Mouse (Mus musculus): ENCODE measurements around the gene Slc35f1. TPM values are rescaled to one million over a fixed set of nuclear protein-coding genes. Genes with fewer than 3 reads are reported as not detected.

Slc35f1 gene
- polyA plus RNA-seq, 1 experiment from 2014 or later: 44.9 TPM

DNA sequence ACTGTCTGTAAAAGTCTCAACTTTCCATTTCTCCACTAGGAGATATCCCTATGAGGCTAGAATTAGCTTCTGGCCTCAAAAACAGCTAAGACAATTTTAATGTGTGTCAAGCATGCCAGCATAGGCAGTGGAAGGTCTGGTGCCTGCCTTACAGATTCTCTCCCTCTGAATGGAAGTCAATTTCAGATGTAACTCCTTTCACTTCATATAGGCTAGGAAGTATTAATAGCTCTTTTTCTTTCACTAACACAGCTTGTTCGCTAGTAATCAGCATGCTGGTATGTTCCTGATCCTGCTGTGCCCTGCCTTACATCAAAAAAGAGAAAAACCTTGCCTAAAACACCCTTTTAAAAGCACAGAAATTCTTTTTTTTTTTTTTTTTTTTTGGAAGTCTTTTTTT lies 70.2 kb downstream of the Slc35f1 start:
- H3K36me3 ChIP-seq (ENCODE audit: control insufficient read depth, insufficient read depth): no peaks in the 10 kb centered on the region

DNA sequence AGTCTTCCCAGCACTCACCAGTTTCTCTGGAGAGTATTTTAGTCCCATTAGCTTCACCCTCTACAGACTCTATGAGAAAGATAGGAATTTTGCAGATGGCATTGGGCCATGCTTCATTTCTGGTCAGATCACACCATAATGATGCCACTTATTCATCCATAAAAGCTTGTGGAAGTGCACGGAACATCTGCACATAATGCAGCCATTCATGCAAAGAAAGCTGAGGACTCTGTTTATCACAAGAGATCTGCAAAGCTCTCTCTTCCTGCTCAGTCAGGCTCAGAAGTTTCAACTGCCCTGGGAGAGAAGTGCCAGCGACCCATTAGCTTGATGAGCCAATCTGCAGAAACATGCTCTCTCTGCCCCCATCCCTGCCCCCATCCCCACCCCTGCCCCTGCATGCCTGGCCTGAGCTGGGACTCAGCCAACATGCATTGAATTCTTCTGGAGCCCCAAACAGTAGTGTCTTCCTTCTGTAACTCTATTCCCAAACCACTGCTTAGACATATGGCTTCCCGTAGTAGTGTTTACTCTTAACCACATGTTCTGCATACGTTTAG lies 89.7 kb downstream of the Slc35f1 start:
- H3K36me3 ChIP-seq (ENCODE audit: control insufficient read depth, insufficient read depth): no peaks in the 10 kb centered on the region
- no peak overlapping the region for H3K9ac ChIP-seq (replicated peaks; ENCODE audit: low read depth, low read length)
- ATAC-seq: peak; percentile 78
- no peak overlapping the region for H3K4me2 ChIP-seq (ENCODE audit: low read length)
- H3K27ac ChIP-seq (ENCODE audit: low read length): 0 out of 2 replicates have a peak overlapping the region, but pooled peaks have one; percentile 18
- peaks cover 8% of the 10 kb centered on the region for H3K4me1 ChIP-seq (replicated peaks; ENCODE audit: control insufficient read depth, insufficient read depth, low read length)
- 34% methylated on average over 4 of the region's 4 CpGs for WGBS
- no peaks in the 10 kb centered on the region for H3K9me3 ChIP-seq (ENCODE audit: control insufficient read depth, low read length)
- no peaks in the 10 kb centered on the region for H3K27me3 ChIP-seq (replicated peaks; ENCODE audit: control insufficient read depth, insufficient read depth, low read length)
- no peak overlapping the region for H3K4me3 ChIP-seq (replicated peaks; ENCODE audit: low read length)

More for the DNA sequence above, 70.2 kb downstream of the Slc35f1 start:
- Histone ChIP-seq H3K4me2 (ENCODE audit: low read length) (no peak overlapping the region), H3K4me1 (replicated peaks; ENCODE audit: control insufficient read depth, insufficient read depth, low read length) (no peaks in the 10 kb centered on the region), H3K27ac (ENCODE audit: low read length) (no peak overlapping the region), H3K9ac (replicated peaks; ENCODE audit: low read depth, low read length) (no peak overlapping the region), H3K27me3 (replicated peaks; ENCODE audit: control insufficient read depth, insufficient read depth, low read length) (no peaks in the 10 kb centered on the region), H3K9me3 (ENCODE audit: control insufficient read depth, low read length) (no peaks in the 10 kb centered on the region), H3K4me3 (replicated peaks; ENCODE audit: low read length) (no peak overlapping the region)
- 70% methylated on average over 1 of the region's 1 CpGs for WGBS
- ATAC-seq: no peak

DNA sequence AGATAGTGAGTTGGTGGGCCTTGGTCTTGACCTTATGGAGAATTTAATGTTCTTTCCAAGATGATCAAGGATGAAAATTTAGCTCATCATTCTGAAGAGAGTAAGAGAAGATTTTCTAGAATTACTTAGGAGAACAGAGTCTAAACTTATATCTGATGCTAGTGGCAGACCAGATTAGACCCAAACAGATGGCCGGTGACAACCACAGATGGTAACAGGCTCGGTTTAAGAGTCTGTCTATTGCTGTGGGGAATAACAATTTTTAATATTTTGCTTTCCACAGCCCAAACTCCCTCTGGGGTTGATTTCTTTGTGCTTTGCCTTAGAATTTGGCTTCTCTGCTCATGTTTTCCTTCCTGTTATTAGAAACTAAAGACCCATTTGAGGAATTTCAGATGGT lies 96.7 kb downstream of the Slc35f1 start:
- Histone ChIP-seq H3K36me3 (ENCODE audit: control insufficient read depth, insufficient read depth) (no peaks in the 10 kb centered on the region), H3K27ac (ENCODE audit: low read length) (no peak overlapping the region), H3K9ac (replicated peaks; ENCODE audit: low read depth, low read length) (no peak overlapping the region), H3K9me3 (ENCODE audit: control insufficient read depth, low read length) (no peaks in the 10 kb centered on the region), H3K4me2 (ENCODE audit: low read length) (no peak overlapping the region), H3K4me1 (replicated peaks; ENCODE audit: control insufficient read depth, insufficient read depth, low read length) (no peaks in the 10 kb centered on the region), H3K4me3 (replicated peaks; ENCODE audit: low read length) (no peak overlapping the region), H3K27me3 (replicated peaks; ENCODE audit: control insufficient read depth, insufficient read depth, low read length) (no peaks in the 10 kb centered on the region)
- ATAC-seq: peak; percentile 88
- WGBS: 72% methylated on average over 2 of the region's 2 CpGs

DNA sequence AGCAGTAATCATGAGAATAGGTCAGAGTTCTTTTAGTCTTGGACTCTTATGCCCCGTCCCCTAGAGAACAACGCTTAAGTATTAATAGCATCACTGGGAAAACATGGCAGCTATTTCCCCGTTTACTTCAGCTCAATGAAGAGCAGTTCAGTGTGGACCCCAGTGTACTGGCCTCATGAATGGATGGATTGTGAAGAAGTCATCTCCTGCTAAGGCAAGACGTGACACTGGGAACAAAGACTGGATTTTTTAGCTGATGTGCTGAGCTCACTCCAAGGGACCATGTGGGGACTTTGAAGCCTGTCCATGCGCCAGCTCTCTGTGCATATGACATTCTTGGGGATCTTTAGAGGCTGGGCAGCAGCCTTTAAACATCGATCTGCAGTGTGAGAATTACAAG lies 101.2 kb downstream of the Slc35f1 start:
- H3K27ac ChIP-seq (ENCODE audit: low read length): no peak overlapping the region
- no peaks in the 10 kb centered on the region for H3K36me3 ChIP-seq (ENCODE audit: control insufficient read depth, insufficient read depth)
- no peak overlapping the region for H3K4me3 ChIP-seq (replicated peaks; ENCODE audit: low read length)
- H3K9me3 ChIP-seq (ENCODE audit: control insufficient read depth, low read length): no peaks in the 10 kb centered on the region
- H3K4me1 ChIP-seq (replicated peaks; ENCODE audit: control insufficient read depth, insufficient read depth, low read length): no peaks in the 10 kb centered on the region
- ATAC-seq: peak; percentile 49; the same call in 1 of the 2 replicates
- no peaks in the 10 kb centered on the region for H3K27me3 ChIP-seq (replicated peaks; ENCODE audit: control insufficient read depth, insufficient read depth, low read length)
- H3K9ac ChIP-seq (replicated peaks; ENCODE audit: low read depth, low read length): no peak overlapping the region
- 34% methylated on average over 6 of the region's 6 CpGs for WGBS
- H3K4me2 ChIP-seq (ENCODE audit: low read length): no peak overlapping the region

DNA sequence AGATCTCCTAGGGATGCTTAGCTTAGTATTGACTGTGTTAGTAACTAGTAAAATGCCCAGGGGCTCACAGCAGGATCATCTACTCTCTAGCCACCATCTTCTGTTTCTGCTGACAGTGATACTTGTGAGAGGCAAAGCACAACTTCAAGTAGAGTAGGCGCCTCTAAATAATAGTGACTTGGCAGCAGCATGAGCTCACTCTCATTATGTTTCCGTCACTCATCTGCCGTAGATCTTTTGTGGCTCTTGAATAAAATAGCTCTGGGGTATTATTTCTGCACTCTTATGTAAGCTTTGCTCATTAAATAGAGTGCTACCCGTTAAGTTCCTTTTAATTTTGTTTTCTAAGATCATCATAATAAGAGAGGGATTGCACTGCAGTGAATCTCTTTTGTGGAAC lies 107.1 kb downstream of the Slc35f1 start:
- H3K27ac ChIP-seq (ENCODE audit: low read length): no peak overlapping the region

DNA sequence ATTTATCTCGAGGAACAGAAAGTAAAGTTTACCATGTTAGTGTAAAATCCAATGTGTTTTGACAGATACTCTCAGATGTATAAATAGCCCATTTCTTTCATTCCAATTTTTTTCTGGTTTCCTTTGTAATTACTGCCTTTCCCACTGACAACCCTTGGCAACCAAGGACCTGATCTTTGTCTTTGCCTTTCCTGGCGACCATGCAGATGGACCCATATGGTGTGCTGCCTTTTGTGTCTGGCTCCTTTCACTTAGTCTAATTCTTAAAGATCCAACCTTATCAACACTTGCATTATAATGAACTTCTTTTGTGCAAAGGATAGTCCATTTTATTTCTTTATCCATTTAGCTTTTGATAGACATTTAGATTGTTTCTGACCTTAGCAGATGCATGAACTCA lies 117.5 kb downstream of the Slc35f1 start:
- H3K27ac ChIP-seq (ENCODE audit: low read length): no peak overlapping the region
- WGBS: 4% methylated on average over 2 of the region's 2 CpGs
- peak; percentile 88 for ATAC-seq

More for the DNA sequence above, 107.1 kb downstream of the Slc35f1 start:
- no peaks in the 10 kb centered on the region for H3K36me3 ChIP-seq (ENCODE audit: control insufficient read depth, insufficient read depth)
- peak; percentile 78 for ATAC-seq
- H3K9ac ChIP-seq (replicated peaks; ENCODE audit: low read depth, low read length): no peak overlapping the region
- H3K9me3 ChIP-seq (ENCODE audit: control insufficient read depth, low read length): no peaks in the 10 kb centered on the region
- no peaks in the 10 kb centered on the region for H3K27me3 ChIP-seq (replicated peaks; ENCODE audit: control insufficient read depth, insufficient read depth, low read length)
- H3K4me3 ChIP-seq (replicated peaks; ENCODE audit: low read length): no peak overlapping the region
- H3K4me1 ChIP-seq (replicated peaks; ENCODE audit: control insufficient read depth, insufficient read depth, low read length): peaks cover 2% of the 10 kb centered on the region; the same call in 1 of the 2 replicates
- WGBS: 5% methylated on average over 4 of the region's 4 CpGs
- no peak overlapping the region for H3K4me2 ChIP-seq (ENCODE audit: low read length)

DNA sequence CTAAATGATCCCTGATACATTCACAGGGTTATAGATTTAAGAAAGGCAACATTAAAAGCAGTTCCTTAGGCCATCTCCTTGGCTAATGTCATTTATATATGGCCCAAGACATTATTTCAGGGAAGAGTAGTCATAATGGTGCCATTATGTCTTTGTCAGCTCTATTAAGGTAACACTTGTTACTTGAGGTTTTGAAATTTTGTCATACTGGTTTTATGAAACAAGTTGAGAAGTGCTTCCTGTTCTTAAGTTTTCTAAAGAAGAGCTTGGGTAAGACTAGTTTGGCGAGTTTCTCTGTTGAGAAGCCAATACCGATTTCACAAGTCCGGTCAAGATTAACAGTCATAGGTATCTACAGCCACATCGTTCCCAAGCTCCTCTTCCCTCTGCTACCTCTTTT lies 122.5 kb downstream of the Slc35f1 start:
- Histone ChIP-seq H3K36me3 (ENCODE audit: control insufficient read depth, insufficient read depth) (no peaks in the 10 kb centered on the region), H3K4me1 (replicated peaks; ENCODE audit: control insufficient read depth, insufficient read depth, low read length) (no peaks in the 10 kb centered on the region), H3K4me3 (replicated peaks; ENCODE audit: low read length) (no peak overlapping the region), H3K27ac (ENCODE audit: low read length) (no peak overlapping the region), H3K27me3 (replicated peaks; ENCODE audit: control insufficient read depth, insufficient read depth, low read length) (no peaks in the 10 kb centered on the region), H3K4me2 (ENCODE audit: low read length) (no peak overlapping the region), H3K9ac (replicated peaks; ENCODE audit: low read depth, low read length) (no peak overlapping the region), H3K9me3 (ENCODE audit: control insufficient read depth, low read length) (no peaks in the 10 kb centered on the region)
- ATAC-seq: no peak
- 97% methylated on average over 4 of the region's 4 CpGs for WGBS

More for the DNA sequence above, 117.5 kb downstream of the Slc35f1 start:
- H3K9me3 ChIP-seq (ENCODE audit: control insufficient read depth, low read length): no peaks in the 10 kb centered on the region
- H3K4me1 ChIP-seq (replicated peaks; ENCODE audit: control insufficient read depth, insufficient read depth, low read length): peaks cover 3% of the 10 kb centered on the region; the same call in 1 of the 2 replicates
- H3K27me3 ChIP-seq (replicated peaks; ENCODE audit: control insufficient read depth, insufficient read depth, low read length): no peaks in the 10 kb centered on the region
- H3K9ac ChIP-seq (replicated peaks; ENCODE audit: low read depth, low read length): no peak overlapping the region
- H3K4me2 ChIP-seq (ENCODE audit: low read length): no peak overlapping the region
- H3K36me3 ChIP-seq (ENCODE audit: control insufficient read depth, insufficient read depth): no peaks in the 10 kb centered on the region
- no peak overlapping the region for H3K4me3 ChIP-seq (replicated peaks; ENCODE audit: low read length)

DNA sequence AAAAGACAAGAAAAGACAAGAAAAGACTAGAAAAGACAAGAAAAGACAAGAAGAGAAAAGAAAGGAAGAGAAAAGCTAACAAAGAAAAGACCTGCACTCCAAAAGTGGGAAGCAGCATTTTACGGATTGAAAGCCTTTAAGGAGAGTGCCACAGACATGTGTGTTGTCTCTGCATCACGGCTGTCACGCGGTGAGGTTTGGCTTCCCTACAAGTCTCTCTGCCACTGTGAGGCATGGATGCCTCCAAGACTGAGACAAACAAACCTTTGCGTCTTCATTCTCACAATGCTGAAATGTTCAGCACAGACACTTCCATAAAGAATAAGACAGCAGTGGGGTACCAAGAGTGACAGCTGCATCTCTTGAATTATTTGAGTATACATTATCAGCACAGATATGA lies 124.0 kb downstream of the Slc35f1 start:
- Histone ChIP-seq H3K4me1 (replicated peaks; ENCODE audit: control insufficient read depth, insufficient read depth, low read length) (no peaks in the 10 kb centered on the region), H3K9ac (replicated peaks; ENCODE audit: low read depth, low read length) (no peak overlapping the region), H3K9me3 (ENCODE audit: control insufficient read depth, low read length) (no peaks in the 10 kb centered on the region), H3K4me3 (replicated peaks; ENCODE audit: low read length) (no peak overlapping the region), H3K27ac (ENCODE audit: low read length) (0 out of 2 replicates have a peak overlapping the region, but pooled peaks have one; percentile 24), H3K36me3 (ENCODE audit: control insufficient read depth, insufficient read depth) (no peaks in the 10 kb centered on the region), H3K27me3 (replicated peaks; ENCODE audit: control insufficient read depth, insufficient read depth, low read length) (no peaks in the 10 kb centered on the region), H3K4me2 (ENCODE audit: low read length) (no peak overlapping the region)
- ATAC-seq: peak; percentile 82
- 65% methylated on average over 5 of the region's 5 CpGs for WGBS

DNA sequence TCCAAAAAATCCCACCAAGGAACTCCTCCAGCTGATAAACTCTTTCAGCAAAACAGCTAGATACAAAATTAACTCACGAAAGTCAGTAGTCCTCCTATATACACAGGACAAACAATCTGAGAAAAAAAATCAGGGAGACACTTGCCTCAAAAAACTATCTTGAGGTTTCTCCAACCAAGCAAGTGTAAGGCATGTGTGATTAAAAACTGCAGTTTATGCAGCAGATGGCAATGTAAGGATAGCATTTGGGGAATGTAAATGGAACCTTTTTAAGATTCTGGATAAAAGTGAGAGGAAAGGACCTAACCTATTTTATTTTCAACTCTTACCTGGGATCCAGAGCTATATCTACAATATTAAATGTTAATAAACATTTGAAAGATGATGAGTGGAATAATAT lies 129.3 kb downstream of the Slc35f1 start:
- no peak overlapping the region for H3K9ac ChIP-seq (replicated peaks; ENCODE audit: low read depth, low read length)
- no peak overlapping the region for H3K4me2 ChIP-seq (ENCODE audit: low read length)
- 0 out of 2 replicates have a peak, but pooled peaks have one; percentile 43 for ATAC-seq
- H3K36me3 ChIP-seq (ENCODE audit: control insufficient read depth, insufficient read depth): no peaks in the 10 kb centered on the region
- no peaks in the 10 kb centered on the region; the same call in 1 of the 2 replicates for H3K4me1 ChIP-seq (replicated peaks; ENCODE audit: control insufficient read depth, insufficient read depth, low read length)
- H3K27ac ChIP-seq (ENCODE audit: low read length): no peak overlapping the region
- WGBS: 74% methylated on average over 1 of the region's 1 CpGs
- H3K4me3 ChIP-seq (replicated peaks; ENCODE audit: low read length): no peak overlapping the region
- no peaks in the 10 kb centered on the region for H3K9me3 ChIP-seq (ENCODE audit: control insufficient read depth, low read length)
- H3K27me3 ChIP-seq (replicated peaks; ENCODE audit: control insufficient read depth, insufficient read depth, low read length): no peaks in the 10 kb centered on the region

DNA sequence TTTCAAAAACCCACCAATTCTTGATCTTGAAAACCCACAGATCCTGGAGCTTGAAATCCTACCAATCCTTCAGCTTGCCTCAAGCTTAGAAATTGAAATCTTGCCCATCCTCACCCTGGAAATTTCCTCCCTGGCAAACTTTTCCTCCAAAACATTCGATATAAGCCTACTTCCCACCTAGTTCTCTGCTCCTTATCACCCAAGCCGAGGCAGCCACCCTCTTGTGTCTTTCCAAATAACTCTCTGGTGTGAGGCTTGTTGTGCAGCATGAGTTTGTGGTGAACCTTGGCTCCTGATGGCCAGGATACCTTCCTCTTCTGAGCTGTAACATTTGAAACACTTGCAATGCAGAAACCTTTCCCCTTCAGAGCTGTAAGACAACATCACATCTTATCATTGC lies 132.6 kb downstream of the Slc35f1 start:
- Histone ChIP-seq H3K9me3 (ENCODE audit: control insufficient read depth, low read length) (no peaks in the 10 kb centered on the region), H3K36me3 (ENCODE audit: control insufficient read depth, insufficient read depth) (no peaks in the 10 kb centered on the region), H3K4me2 (ENCODE audit: low read length) (no peak overlapping the region), H3K27me3 (replicated peaks; ENCODE audit: control insufficient read depth, insufficient read depth, low read length) (no peaks in the 10 kb centered on the region), H3K4me3 (replicated peaks; ENCODE audit: low read length) (no peak overlapping the region), H3K27ac (ENCODE audit: low read length) (no peak overlapping the region), H3K4me1 (replicated peaks; ENCODE audit: control insufficient read depth, insufficient read depth, low read length) (no peaks in the 10 kb centered on the region; the same call in 1 of the 2 replicates), H3K9ac (replicated peaks; ENCODE audit: low read depth, low read length) (no peak overlapping the region)
- WGBS: 83% methylated on average over 2 of the region's 2 CpGs
- ATAC-seq: no peak
